Mouse (Mus musculus) heart, adult 2 months (tissue): Measurements from ENCODE around the gene Gpr156. TPM values are rescaled to one million over a fixed set of nuclear protein-coding genes. Genes with fewer than 3 reads are reported as not detected.

Source experiments
- DNase-seq, 2 experiments: peaks; one replicate each; pipeline ENCODE4 v3.0.0; 2021
- H3K27ac ChIP-seq: fragments of 200-600 bp; 2 replicates; pipeline ENCODE4 v1.8.1; 2022
- H3K27me3 ChIP-seq: fragments of 200-500 bp; 2 replicates; pipeline ENCODE4 v1.6.1; 2012; ENCODE audit warnings: mild to moderate bottlenecking, low read length, inconsistent platforms, mixed read lengths; ENCODE audit not compliant: control insufficient read depth, insufficient read depth
- H3K36me3 ChIP-seq: fragments of 200-500 bp; 2 replicates; pipeline ENCODE4 v1.6.1; 2012; ENCODE audit warnings: low read length, inconsistent platforms; ENCODE audit not compliant: control insufficient read depth, insufficient read depth
- H3K4me1 ChIP-seq: fragments of 200-500 bp; 2 replicates; pipeline ENCODE4 v1.6.1; 2011; ENCODE audit warnings: low read length; ENCODE audit not compliant: control insufficient read depth, insufficient read depth
- H3K4me3 ChIP-seq: fragments of 200-600 bp; 2 replicates; pipeline ENCODE4 v1.8.1; 2022
- H3K79me2 ChIP-seq: fragments of 200-500 bp; replicated peaks from 2 replicates; pipeline ENCODE4 v1.6.1; 2012; ENCODE audit warnings: mild to moderate bottlenecking, inconsistent platforms, low read length, moderate library complexity, mixed read lengths; ENCODE audit not compliant: control insufficient read depth, insufficient read depth
- H3K9ac ChIP-seq: fragments of 200-500 bp; 2 replicates; pipeline ENCODE4 v1.6.1; 2012; ENCODE audit warnings: low read depth, mild to moderate bottlenecking, control low read depth, inconsistent platforms, low read length, mixed read lengths
- CTCF ChIP-seq: fragments of 200-600 bp; IDR thresholded peaks from 2 replicates; pipeline ENCODE4 v1.8.1; 2022; ENCODE audit warnings: antibody characterized with exemption, mild to moderate bottlenecking, moderate library complexity
- EP300 ChIP-seq: fragments of 200-500 bp; IDR thresholded peaks from 2 replicates; pipeline ENCODE4 v1.6.1; 2011; ENCODE audit warnings: low read depth, low read length, control low read depth; ENCODE audit not compliant: insufficient read depth
- POLR2A ChIP-seq: fragments of 200-500 bp; IDR thresholded peaks from 2 replicates; pipeline ENCODE4 v1.6.1; 2011; ENCODE audit warnings: mild to moderate bottlenecking, low read depth, low read length, control low read depth; ENCODE audit not compliant: insufficient read depth
- WGBS: fragments of 180-500 bp; shearing (Covaris S2); methylation state at CpG from one replicate; pipeline ENCODE4 v1.1.7; 2018; 5-methylcytosine and 5-hydroxymethylcytosine counted together
- intact Hi-C: fragments of 180-260 bp; cut with DNase I; formaldehyde crosslinking; loops from one replicate; pipeline ENCODE4 v1.15.1; 2025
- polyA plus RNA-seq: library from polyadenylated mRNA; depleted of rRNA; stranded (reverse); fragments of >200 nt; gene quantifications from 2 replicates; pipeline ENCODE4 v1.2.3, GENCODE M21; 2012
- total RNA-seq, 2 experiments: library from RNA; stranded (reverse); gene quantifications; 2 replicates each; pipeline ENCODE4 v1.2.3; 2021

Gene Gpr156
- total and polyA plus RNA-seq, 3 experiments, result 0.02 to 0.07 TPM; not detected in 1

DNA sequence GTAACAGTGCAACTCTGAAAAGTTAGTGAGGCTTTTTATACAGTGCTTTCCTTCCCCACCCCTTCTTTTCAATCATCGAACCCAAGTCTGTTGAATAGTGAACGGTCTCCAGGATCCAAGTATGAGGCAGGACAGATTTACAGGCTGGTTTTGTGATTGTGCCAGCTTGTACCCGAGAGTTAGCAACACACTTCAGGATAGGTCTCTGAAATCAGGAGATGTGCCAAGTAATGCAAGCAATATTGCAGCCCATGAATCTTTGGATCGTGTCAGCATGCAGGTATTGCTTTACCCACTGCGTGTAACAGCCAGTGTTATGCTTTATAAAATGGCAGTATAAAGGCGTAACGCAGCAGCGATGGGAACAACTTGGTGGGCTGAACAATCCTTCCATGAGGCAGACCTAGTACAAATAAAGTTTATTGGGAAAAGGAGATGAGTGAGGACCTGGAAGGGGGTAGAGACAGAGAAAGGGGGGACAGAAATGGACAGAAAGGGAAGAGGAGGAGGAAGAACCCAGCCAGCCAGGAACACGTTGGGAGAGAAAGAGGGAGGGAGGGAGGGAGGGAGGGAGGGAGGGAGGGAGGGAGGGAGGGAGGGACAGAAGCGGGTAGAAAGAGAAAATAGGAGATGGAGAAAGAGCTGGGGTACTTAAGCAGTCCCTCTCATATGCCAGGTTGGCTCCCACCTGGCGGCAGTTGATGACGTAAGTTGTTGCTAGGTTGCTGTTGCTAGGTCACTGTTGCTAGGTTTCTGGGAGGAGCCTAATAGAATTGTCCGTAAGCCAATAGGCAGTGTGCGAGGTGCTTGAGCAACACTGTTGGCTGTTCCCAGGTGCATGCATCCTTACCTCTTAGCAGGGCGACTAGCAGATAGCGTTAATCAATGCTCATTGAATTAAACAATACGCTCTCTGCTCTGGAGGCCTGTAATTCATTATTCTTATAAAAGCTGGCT lies 22.1 kb downstream of the Gpr156 start:
- Histone ChIP-seq H3K27me3 (no peaks in the 10 kb centered on the region), H3K36me3 (no peaks in the 10 kb centered on the region), H3K79me2 (no peaks in the 10 kb centered on the region), H3K4me1 (no peaks in the 10 kb centered on the region), H3K27ac (no peak overlapping the region), H3K4me3 (no peak overlapping the region), H3K9ac (no peak overlapping the region)
- WGBS, result 75% methylated on average over 16 of the region's 17 CpGs
- DNase-seq, result no peak
- intact Hi-C loops, result no loop called here
- no peak for TF ChIP-seq POLR2A
- TF ChIP-seq EP300, result no peak
- no peak for TF ChIP-seq CTCF

DNA sequence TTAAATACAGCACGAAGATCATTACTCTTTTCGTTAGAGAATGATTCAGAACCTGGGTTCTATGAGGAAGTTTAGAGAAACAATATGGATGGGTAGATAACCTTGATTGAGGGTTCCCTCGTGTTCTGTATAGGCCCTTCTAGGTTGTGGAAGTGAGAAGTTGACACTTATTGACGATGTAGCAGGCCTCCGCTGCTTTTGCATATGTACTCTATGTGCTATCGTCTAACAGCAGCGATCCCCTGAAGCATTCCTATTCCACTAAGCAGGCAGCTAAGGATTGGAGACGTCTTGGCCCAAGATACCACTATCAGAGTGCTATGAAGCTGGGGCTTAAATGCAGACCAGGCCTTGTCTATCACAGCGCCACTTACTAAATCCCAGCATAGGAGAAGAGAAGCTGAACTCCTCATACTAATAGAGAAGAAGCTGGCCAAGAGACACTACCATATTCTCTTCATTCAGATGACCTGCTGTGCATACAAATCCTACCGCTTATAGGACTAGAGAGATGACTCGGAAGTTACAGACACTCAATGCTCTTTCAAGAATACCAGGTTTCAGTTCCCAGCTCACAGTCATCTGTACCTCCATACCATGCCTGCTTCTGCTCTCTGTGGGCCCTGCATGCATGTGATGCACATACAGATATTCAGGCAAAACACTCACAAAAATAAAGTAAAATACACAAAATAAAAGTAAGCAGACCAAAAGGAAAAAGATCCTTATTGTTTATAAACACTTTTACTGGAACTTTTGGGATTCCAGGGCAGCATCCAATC lies 23.0 kb downstream of the Gpr156 start:
- 78% methylated on average over 11 of the region's 11 CpGs for WGBS
- H3K27me3 ChIP-seq, result no peaks in the 10 kb centered on the region
- DNase-seq, result no peak
- no peaks in the 10 kb centered on the region for H3K79me2 ChIP-seq
- intact Hi-C loops, result no loop called here
- no peak overlapping the region for H3K27ac ChIP-seq
- H3K9ac ChIP-seq, result no peak overlapping the region
- no peaks in the 10 kb centered on the region for H3K36me3 ChIP-seq
- no peak overlapping the region for H3K4me3 ChIP-seq
- TF ChIP-seq POLR2A, result no peak
- TF ChIP-seq CTCF, result no peak
- no peaks in the 10 kb centered on the region for H3K4me1 ChIP-seq

DNA sequence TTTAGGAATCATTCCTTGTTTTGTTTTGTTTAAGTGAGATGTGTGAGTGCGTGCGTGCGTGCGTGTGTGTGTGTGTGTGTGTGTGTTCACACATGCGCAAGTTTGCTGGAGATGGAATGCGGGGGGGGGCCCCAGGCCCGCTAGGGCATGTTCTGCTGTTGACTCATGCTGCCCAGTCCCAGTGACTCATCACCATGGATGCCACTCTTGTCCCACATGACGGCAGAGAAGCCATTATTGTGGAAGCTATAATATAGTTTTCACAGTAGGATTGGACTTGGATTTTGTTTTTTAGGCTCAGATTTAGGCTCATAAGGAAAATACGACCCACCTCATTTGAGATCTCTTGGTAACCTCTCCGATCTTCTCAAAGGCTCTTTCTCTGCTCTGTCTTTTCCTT lies 24.0 kb downstream of the Gpr156 start:
- no peak for DNase-seq
- no peaks in the 10 kb centered on the region for H3K4me1 ChIP-seq
- no peak for TF ChIP-seq EP300
- no peak for TF ChIP-seq POLR2A
- TF ChIP-seq CTCF, result no peak
- H3K4me3 ChIP-seq, result no peak overlapping the region
- WGBS, result 85% methylated on average over 10 of the region's 10 CpGs
- no peaks in the 10 kb centered on the region for H3K27me3 ChIP-seq
- H3K79me2 ChIP-seq, result no peaks in the 10 kb centered on the region
- intact Hi-C loops, result no loop called here
- no peak overlapping the region for H3K9ac ChIP-seq
- H3K36me3 ChIP-seq, result no peaks in the 10 kb centered on the region
- H3K27ac ChIP-seq, result no peak overlapping the region

DNA sequence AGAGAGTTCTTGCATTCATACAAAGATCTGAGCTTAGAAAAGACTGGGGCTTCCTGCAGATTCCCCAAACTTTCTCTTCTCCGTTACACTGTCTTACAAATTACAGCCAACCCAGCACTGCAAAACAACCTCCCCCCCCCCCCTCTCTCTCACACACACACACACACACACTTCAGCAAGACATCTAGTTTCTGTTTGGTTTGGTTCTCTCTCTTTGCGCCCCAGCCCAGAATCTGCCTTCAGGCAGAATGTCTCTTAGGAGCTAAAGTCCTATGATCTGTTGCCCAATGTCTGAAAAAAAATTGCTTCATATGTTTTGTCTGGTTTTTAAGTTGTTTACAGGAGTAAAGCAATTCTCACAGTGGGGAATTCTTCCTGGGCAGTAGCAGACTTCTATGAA lies 27.4 kb downstream of the Gpr156 start:
- Histone ChIP-seq H3K9ac (no peak overlapping the region), H3K36me3 (no peaks in the 10 kb centered on the region), H3K4me3 (no peak overlapping the region), H3K79me2 (no peaks in the 10 kb centered on the region), H3K27ac (no peak overlapping the region), H3K4me1 (no peaks in the 10 kb centered on the region), H3K27me3 (no peaks in the 10 kb centered on the region)
- no peak for TF ChIP-seq EP300
- WGBS, result 60% methylated on average over 2 of the region's 2 CpGs
- intact Hi-C loops, result no loop called here
- DNase-seq, result no peak

DNA sequence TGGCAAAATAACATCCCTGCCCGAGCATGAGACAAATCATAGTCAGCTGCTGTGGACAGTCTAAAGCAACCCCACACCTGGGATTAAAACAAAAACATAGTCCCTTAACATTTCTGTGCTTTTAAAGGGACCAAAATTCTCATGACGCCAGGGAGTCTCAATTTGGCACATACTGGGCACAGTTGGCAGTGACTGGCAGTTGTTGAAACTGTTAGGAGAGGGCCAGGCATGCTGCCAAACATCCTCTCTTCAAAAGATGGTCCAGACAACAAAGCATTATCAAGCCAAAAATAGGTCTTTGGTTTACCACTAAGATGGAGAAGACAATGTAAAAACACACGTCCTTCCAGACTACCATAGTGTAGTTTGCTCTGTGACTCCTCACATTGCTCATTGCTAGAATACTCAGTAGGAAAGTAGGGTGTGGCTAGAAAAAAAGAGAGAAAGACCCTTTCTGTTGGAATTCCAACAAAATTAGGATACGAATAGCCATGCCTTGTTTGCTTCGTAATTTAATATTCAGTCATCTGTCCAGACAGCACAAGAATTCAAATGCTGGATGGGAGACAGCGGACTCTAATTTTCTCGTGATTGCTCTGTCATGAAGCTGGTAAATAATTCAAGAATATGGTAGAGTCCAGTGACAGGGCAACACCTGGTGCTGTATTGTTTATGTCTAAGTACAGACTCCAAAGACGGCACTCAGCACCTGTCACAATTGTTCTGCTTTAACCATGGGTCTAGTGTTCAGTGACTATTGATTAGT lies 28.9 kb downstream of the Gpr156 start:
- intact Hi-C loops, result loop anchor here (5.0 kb wide), 2 partner anchors 78 to 653 kb away; partner anchors contain the start of gene Lrrc58
- H3K27ac ChIP-seq, result no peak overlapping the region
- WGBS, result 72% methylated on average over 8 of the region's 8 CpGs
- H3K9ac ChIP-seq, result no peak overlapping the region
- no peak for TF ChIP-seq EP300
- no peak for TF ChIP-seq CTCF
- no peak for TF ChIP-seq POLR2A
- no peaks in the 10 kb centered on the region for H3K4me1 ChIP-seq
- DNase-seq, result no peak
- H3K4me3 ChIP-seq, result no peak overlapping the region
- H3K27me3 ChIP-seq, result no peaks in the 10 kb centered on the region
- H3K36me3 ChIP-seq, result no peaks in the 10 kb centered on the region
- H3K79me2 ChIP-seq, result no peaks in the 10 kb centered on the region
